Mouse (Mus musculus) splenic B cell, adult 2 months (primary cell): ENCODE measurements around the gene Rpe65.

Experiments used
- DNase-seq: peaks from one replicate; pipeline ENCODE4 v3.0.0-alpha.2; 2011; ENCODE audit warnings: low read depth, low spot score
- H3K27me3 ChIP-seq: 2 replicates; pipeline ENCODE4 v1.6.1; 2012; ENCODE audit warnings: mild to moderate bottlenecking, low read length, moderate library complexity, mixed read lengths; ENCODE audit not compliant: control insufficient read depth, poor library complexity, insufficient read depth, severe bottlenecking
- H3K36me3 ChIP-seq: 2 replicates; pipeline ENCODE4 v1.6.1; 2012; ENCODE audit warnings: mild to moderate bottlenecking, low read length, moderate library complexity, mixed read lengths; ENCODE audit not compliant: control insufficient read depth, poor library complexity, insufficient read depth, severe bottlenecking

The Rpe65 gene

DNA sequence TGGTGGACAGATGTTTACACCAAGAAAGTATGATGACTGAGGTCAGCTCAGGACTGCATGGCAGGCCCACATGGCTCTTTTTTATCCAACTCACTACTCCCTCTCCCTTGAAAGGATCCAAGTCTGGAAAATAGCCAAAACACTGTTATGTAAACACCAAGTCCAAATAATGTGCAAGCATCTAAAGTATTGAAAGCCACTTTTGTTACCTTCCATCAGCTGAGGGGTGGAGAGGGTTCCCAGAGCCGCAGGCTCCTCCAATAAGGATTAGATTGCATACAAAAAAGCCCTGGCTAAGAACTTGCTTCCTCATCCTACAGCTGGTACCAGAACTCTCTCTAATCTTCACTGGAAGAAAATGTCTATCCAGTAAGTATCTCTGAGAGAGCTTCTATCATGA lies at the start of gene Rpe65:
Gene Rpe65, plus strand, starts transcription at position 301 of the 400 bp plus-strand sequence.
- no peaks in the 10 kb centered on the region for H3K36me3 ChIP-seq
- DNase-seq, result no peak
- no peaks in the 10 kb centered on the region for H3K27me3 ChIP-seq

DNA sequence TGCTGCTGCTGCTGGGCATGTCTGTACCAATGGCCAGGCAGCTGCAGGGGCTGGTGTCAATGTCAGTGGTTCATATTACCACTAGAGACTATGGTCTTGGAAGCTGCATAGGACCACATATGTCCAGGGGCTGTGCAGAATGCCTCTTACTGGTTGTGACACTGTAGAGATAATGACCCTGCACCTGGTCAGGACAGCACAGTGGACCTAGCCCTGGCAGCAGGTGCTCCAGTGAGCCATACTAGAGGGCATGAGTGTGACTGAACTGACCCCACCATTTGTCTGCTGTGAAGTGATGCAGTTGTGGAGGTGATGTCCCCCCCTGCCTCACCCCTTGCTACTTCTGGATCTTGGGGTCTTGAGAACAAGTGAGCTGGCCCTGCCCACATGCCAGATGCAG lies 48.8 kb upstream of the Rpe65 start:
- no peak for DNase-seq
- Histone ChIP-seq H3K36me3 (no peaks in the 10 kb centered on the region), H3K27me3 (no peaks in the 10 kb centered on the region)

DNA sequence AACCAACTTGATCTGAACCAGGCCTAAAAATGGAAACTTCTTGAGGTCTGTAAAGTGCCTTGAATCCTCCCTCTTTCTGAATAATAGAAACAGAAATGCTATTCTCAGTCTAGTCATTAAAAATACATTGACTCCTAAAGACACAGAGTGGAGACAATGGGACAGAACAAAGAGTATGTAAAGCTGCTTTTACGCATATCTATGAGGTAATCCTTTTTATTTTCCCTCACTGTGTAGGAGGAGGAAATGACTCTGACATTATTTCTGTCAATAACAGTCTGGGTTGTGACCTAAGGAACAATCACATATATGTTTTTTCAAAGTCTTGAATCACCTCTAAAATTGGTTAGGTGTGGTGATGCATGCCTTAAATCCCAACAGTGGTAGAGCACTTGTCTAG lies 16.0 kb downstream of the Rpe65 start:
- H3K36me3 ChIP-seq, result no peaks in the 10 kb centered on the region

DNA sequence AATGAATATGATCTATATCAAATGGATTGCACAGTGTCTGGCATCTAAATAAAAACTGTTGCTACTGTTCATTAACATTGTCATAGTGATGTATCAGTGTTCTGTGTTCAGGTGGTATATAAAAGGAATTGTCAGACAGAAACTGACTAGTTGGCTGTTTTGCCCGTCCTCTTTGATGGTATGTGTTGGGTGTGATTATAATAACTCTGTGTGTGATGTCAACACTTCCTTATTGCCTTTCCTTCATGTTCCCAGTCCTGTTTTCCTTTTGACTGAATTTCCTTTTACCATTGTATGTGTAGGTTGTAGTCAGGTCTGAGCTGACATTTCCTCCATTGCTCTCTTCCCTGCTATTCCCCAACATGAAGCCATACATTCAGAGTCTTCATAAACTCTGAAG lies 22.1 kb downstream of the Rpe65 start:
- no peak for DNase-seq
- Histone ChIP-seq H3K36me3 (no peaks in the 10 kb centered on the region), H3K27me3 (no peaks in the 10 kb centered on the region)

More for the DNA sequence above, 16.0 kb downstream of the Rpe65 start:
- H3K27me3 ChIP-seq, result no peaks in the 10 kb centered on the region
- no peak for DNase-seq

DNA sequence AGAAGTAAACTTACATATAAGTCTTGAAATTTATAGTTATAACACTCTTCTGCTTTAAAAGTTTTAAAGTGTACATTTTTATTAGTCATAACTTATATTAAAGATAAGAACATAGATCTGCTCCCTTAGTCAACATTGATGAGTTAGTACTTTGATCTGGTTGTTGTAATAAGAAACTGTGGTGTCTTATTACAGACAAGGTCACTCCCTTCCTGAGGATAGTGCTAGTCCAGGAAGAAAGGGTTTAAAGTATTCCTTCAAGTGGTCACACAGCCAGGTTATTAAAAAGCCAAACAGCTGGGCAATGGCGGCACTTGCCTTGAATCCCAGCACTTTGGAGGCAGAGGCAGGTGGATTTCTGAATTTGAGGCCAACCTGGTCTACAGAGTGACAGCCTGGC lies 25.0 kb downstream of the Rpe65 start:
- no peak for DNase-seq
- no peaks in the 10 kb centered on the region for H3K27me3 ChIP-seq

DNA sequence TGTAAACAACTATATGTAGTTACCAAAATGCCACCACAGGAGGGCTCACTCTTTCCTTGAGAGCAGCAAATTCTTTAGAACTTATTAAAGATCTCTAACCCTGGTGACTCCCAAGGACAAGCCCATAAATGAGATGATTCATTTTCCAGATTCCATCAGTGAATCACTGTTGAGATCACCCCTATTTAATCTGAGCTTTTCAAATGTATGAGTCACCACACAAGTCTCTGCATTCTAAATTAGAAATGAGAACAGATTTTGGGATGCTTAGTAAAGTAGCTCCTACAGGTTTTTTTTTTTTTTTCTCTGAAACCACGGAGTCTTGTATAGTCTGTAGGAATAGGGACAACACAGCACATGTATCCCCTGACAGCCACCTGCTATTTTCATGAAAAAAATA lies 61.8 kb downstream of the Rpe65 start:
- Histone ChIP-seq H3K27me3 (no peaks in the 10 kb centered on the region), H3K36me3 (no peaks in the 10 kb centered on the region)
- DNase-seq, result no peak

More for the DNA sequence above, 25.0 kb downstream of the Rpe65 start:
- H3K36me3 ChIP-seq, result no peaks in the 10 kb centered on the region

DNA sequence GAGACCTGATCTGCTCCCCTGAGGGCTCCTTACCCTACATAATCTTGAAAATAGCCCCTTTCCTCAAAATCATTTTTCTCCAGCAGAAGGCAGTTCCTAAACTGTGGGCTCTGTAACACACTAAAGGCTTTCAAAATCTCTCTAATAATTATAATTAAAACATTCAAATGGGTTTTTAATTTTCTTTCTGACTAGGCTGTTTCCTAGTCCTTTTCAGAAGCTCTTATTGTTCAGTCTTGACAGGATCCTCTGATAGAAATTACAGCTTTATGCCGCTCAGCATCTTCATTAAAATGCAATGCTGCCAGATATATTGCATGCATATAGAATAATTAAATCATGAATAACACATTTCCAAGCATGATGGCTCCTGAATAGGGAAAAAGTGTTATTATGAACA lies 64.4 kb downstream of the Rpe65 start:
- no peak for DNase-seq
- Histone ChIP-seq H3K36me3 (no peaks in the 10 kb centered on the region), H3K27me3 (no peaks in the 10 kb centered on the region)
